Mouse (Mus musculus): ENCODE results near the gene Slc2a12. TPM values are rescaled to one million over a fixed set of nuclear protein-coding genes. Genes with fewer than 3 reads are reported as not detected.

The Slc2a12 gene
- polyA plus RNA-seq, 1 experiment from 2014 or later = 1.4 TPM

DNA sequence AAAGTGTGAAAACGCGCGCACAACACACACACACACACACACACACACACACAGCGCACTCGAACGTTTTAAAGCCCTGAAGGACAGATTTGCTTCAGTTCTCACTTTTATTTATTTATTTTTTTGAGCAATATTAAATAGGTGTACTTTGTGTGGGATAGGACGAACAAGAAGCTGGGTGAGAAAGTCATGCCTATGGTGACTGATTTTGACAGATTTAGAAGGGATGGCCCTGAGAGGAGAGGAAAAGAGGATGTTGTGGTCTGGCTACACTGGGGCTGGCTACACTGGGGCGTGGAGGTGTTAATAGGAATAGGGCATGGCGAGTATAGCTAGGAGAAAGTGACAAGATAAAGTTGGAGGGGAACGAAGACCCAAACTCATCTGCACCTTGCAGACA lies 87.4 kb downstream of the Slc2a12 start:
- Histone ChIP-seq H3K4me1 (peaks cover 32% of the 10 kb centered on the region), H3K9me3 (replicated peaks) (no peaks in the 10 kb centered on the region), H3K27me3 (replicated peaks) (no peaks in the 10 kb centered on the region), H3K4me2 (peak overlapping the region; percentile 94), H3K36me3 (no peaks in the 10 kb centered on the region), H3K27ac (replicated peaks) (peak overlapping the region; percentile 97), H3K4me3 (replicated peaks) (peak overlapping the region; percentile 99), H3K9ac (replicated peaks) (peak overlapping the region; percentile 98)
- no peak for ATAC-seq (ENCODE audit: low FRiP score)
- WGBS = 67% methylated on average over 10 of the region's 10 CpGs

DNA sequence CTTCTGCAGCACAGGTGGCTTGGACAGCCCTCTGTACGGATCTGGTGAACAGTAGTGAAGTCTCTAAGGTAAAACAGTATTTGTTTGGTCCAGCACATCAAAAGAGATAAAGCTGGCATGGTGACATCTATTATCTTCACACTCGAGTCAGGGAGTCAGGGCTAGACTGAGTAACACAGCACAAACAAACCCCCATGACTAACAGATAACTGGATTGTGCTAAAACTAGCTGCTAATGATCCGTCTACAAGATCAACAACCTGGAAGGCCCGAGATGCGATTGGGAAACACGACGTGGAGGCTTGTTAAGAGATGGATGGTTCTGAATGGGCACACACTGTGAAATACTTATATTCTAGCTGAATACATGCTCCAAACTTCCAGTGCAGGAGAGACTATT lies 101.1 kb downstream of the Slc2a12 start:
- 57% methylated on average over 7 of the region's 7 CpGs for WGBS
- peak; percentile 16 for ATAC-seq (ENCODE audit: low FRiP score)

DNA sequence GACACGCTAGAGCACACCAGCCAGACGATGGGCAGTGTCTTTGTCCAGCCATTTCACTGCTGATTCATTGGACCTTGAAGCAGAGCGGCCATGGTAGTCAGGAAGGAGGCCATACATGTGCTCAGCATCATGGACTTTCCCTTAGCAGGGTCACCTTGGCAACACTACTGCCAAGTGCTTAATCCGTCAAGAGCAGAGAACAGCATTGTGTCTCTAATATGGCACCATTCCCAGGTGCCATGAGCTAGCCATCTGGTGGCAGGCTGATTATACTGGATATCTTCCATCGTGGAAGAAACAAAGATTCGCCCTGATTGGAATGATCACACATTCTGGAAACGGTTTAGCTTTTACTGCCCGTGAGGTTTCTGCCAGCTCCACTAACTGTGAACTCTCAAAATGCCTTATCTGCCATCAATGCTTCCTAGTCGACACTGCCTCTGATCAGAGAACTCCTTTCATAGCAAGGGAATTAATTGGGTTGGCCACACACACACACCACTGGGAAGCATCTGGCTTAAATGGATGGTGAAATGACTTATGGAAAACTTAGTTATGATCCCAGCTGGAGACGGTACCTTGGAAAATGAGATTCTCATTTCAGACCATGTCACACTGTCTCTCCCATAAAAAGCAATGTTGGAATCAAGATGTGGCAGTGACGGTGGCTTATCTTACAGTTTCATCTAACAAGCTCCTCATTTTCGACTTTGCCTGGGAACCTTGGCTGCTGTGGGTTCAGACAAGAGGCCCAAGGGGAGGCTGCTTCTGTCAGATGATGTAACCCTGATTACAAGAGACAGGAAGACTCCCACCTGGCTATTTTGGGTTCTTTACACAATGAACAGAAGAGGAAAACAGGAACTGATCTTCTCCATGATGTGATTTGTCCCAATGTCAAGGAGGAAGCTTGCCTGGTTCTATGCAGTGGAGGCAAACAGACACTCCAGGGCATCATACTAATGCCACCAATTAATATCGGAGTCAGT lies 101.8 kb downstream of the Slc2a12 start:
- Histone ChIP-seq H3K27me3 (replicated peaks) (no peaks in the 10 kb centered on the region), H3K4me3 (replicated peaks) (no peak overlapping the region), H3K36me3 (no peaks in the 10 kb centered on the region), H3K27ac (replicated peaks) (peak overlapping the region; percentile 69), H3K9ac (replicated peaks) (no peak overlapping the region), H3K4me2 (no peak overlapping the region), H3K9me3 (replicated peaks) (no peaks in the 10 kb centered on the region), H3K4me1 (peaks cover 8% of the 10 kb centered on the region)
- peak; percentile 95 for ATAC-seq (ENCODE audit: low FRiP score)
- WGBS = 39% methylated on average over 13 of the region's 13 CpGs

More for the DNA sequence above, 101.1 kb downstream of the Slc2a12 start:
- Histone ChIP-seq H3K27me3 (replicated peaks) (no peaks in the 10 kb centered on the region), H3K27ac (replicated peaks) (peak overlapping the region; percentile 69), H3K4me3 (replicated peaks) (no peak overlapping the region), H3K4me1 (peaks cover 8% of the 10 kb centered on the region), H3K36me3 (no peaks in the 10 kb centered on the region), H3K4me2 (no peak overlapping the region), H3K9me3 (replicated peaks) (no peaks in the 10 kb centered on the region), H3K9ac (replicated peaks) (no peak overlapping the region)

DNA sequence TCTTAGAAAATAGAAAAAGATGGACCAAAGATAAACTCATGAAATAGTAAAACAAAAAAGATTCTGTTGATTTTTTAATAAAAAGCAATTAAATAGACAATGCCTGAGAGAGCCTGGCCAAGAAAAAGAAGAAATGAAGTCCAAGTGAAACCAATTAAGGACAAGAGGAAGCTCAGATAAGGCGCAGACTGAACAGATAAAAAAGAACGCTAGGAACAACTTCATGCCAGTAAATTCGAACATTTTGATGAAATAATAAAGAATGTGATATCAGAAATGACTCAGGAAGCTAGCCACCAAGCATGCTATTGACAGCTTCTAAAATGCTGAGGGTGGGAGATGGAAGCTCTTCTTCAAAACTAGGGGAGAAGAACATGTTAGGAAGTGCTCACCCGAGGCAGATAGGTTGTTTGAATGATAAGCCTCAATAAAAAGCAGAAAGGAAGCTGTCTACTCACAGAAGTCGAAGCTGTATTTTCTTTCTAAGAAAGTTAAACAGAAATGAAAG lies 106.4 kb downstream of the Slc2a12 start:
- WGBS = 72% methylated on average over 5 of the region's 5 CpGs
- Histone ChIP-seq H3K9me3 (replicated peaks) (no peaks in the 10 kb centered on the region), H3K9ac (replicated peaks) (no peak overlapping the region), H3K4me2 (no peak overlapping the region), H3K4me1 (peaks cover 6% of the 10 kb centered on the region), H3K27me3 (replicated peaks) (no peaks in the 10 kb centered on the region), H3K4me3 (replicated peaks) (no peak overlapping the region), H3K27ac (replicated peaks) (no peak overlapping the region), H3K36me3 (no peaks in the 10 kb centered on the region)
- ATAC-seq (ENCODE audit: low FRiP score) = no peak

Small RNA genes lying within 50 kb of the gene (microRNA-seq; reads per million reads assigned to microRNA genes)
- 1.0 reads per million for gene Mir7663

Other genes starting within 250 kb of the Slc2a12 start
- gene Tbpl1, start 86.9 kb downstream of the Slc2a12 start, polyA plus RNA-seq (2015; fragmentation: Nextera tagmentation; extraction: Ambion mirVana) = 72.4 and 88.3 TPM in 2 replicates
- gene Tcf21, start 175.2 kb downstream of the Slc2a12 start, polyA plus RNA-seq (2015; fragmentation: Nextera tagmentation; extraction: Ambion mirVana) = 20.9 TPM in 1 of 2 replicates, not detected in the other